8 mouse cellular contexts compared by ENCODE assay signal in the genomic region with DNA sequence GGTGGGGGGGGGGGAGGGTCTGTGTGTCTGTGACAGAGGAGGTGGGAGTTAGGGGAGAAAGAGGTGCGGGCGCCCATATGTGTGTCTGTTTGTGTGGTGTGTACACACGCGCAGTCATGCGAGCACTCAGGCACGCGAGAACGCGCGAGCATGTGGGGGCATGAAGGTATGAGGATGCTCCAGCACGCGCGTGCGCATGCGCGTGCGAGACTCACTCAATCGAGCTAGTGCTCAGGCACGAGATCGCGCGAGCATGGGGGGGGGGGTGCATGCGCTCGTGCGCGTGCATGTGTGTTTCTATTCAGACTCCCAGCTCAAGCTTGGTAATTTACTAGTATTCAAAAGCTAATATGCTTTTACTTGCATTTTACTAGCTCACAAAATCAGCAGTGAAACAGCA. TPM values are rescaled to one million over a fixed set of nuclear protein-coding genes. Genes with fewer than 3 reads are reported as not detected.
DNase-seq lines count a peak whose midpoint lies in the region; ATAC-seq lines count a peak whose summit lies in the region.

No protein-coding gene starts in this region.

- H3K27ac ChIP-seq in limb, embryonic 13.5 days, result no peak overlapping the region
- no peak overlapping the region for H3K27ac ChIP-seq in stomach, embryonic 14.5 days (ENCODE audit: low read length)

- peak; percentile 43 for ATAC-seq in granulocyte monocyte progenitor cell, adult 5-6 weeks (replicated peaks; ENCODE audit: poor library complexity, severe bottlenecking)
- ATAC-seq in limb, embryonic 13.5 days (ENCODE audit: low FRiP score, low read depth), result no peak
- 0 out of 2 replicates have a peak, but pooled peaks have one; percentile 25 for ATAC-seq in monocyte, adult 5-6 weeks (replicated peaks; ENCODE audit: insufficient number of reproducible peaks, low FRiP score, low TSS enrichment, poor library complexity, severe bottlenecking)
- no peak for ATAC-seq in stomach, embryonic 14.5 days (ENCODE audit: insufficient number of reproducible peaks, insufficient read depth, low FRiP score, low read depth)

- no peaks in the 10 kb centered on the region for H3K36me3 ChIP-seq in limb, embryonic 13.5 days
- H3K36me3 ChIP-seq in stomach, embryonic 14.5 days (ENCODE audit: control insufficient read depth, insufficient read depth, low read length), result no peaks in the 10 kb centered on the region

- no peaks in the 10 kb centered on the region for H3K27me3 ChIP-seq in limb, embryonic 13.5 days
- no peaks in the 10 kb centered on the region for H3K27me3 ChIP-seq in stomach, embryonic 14.5 days (ENCODE audit: control insufficient read depth, insufficient read depth, low read length)

- 0 out of 2 replicates have a peak, but pooled peaks cover 5% of the 10 kb centered on the region for H3K4me1 ChIP-seq in limb, embryonic 13.5 days
- no peaks in the 10 kb centered on the region for H3K4me1 ChIP-seq in stomach, embryonic 14.5 days (ENCODE audit: control insufficient read depth, insufficient read depth, low read length)

- WGBS in limb, embryonic 13.5 days, result 41% methylated on average over 26 of the region's 26 CpGs
- WGBS in stomach, embryonic 14.5 days, result 41% methylated on average over 26 of the region's 26 CpGs

- H3K4me2 ChIP-seq in limb, embryonic 13.5 days (replicated peaks), result peak overlapping the region; percentile 63
- peak overlapping the region; percentile 48 for H3K4me2 ChIP-seq in stomach, embryonic 14.5 days (replicated peaks; ENCODE audit: low read depth, low read length)

- peak; percentile 75 for DNase-seq in layer of hippocampus, adult 11-12 months (ENCODE audit: low spot score)
- DNase-seq in layer of hippocampus, adult 9-10 months (ENCODE audit: low spot score), result no peak
- DNase-seq in cerebellum, postnatal 25 days, result peak; percentile 81 to 92
- DNase-seq in kidney, adult 18-20 months, result peak; percentile 50

- peak overlapping the region; percentile 38 for H3K4me3 ChIP-seq in limb, embryonic 13.5 days
- peak overlapping the region; percentile 16; the same call in 1 of the 2 replicates for H3K4me3 ChIP-seq in stomach, embryonic 14.5 days (ENCODE audit: low read depth, low read length)

- no peak overlapping the region; the same call in 1 of the 2 replicates for H3K9ac ChIP-seq in limb, embryonic 13.5 days
- no peak overlapping the region for H3K9ac ChIP-seq in stomach, embryonic 14.5 days (replicated peaks; ENCODE audit: low read depth, low read length)

- H3K9me3 ChIP-seq in limb, embryonic 13.5 days, result no peaks in the 10 kb centered on the region
- no peaks in the 10 kb centered on the region for H3K9me3 ChIP-seq in stomach, embryonic 14.5 days (ENCODE audit: control insufficient read depth, low read depth, low read length)

RNA-seq across cellular contexts. Expression of a gene that starts 1.9 kb away (rescaled TPM):
- 7.2 and 11.5 TPM in 2 replicates for total RNA-seq in granulocyte monocyte progenitor cell, adult 5-6 weeks (2014; fragmentation: Nextera tagmentation)
- 4.5 and 6.8 TPM in 2 replicates for total RNA-seq in granulocyte monocyte progenitor cell, adult 5-6 weeks (2017)
- 9.5 and 9.9 TPM in 2 replicates for polyA plus RNA-seq in limb, embryonic 13.5 days (2015; fragmentation: Nextera tagmentation; extraction: Ambion mirVana)
- total RNA-seq in monocyte, adult 5-6 weeks (2017), result 2.3 to 7.2 TPM (median 5.8 TPM) in 3 replicates
- 12.9 and 13.3 TPM in 2 replicates for polyA plus RNA-seq in stomach, embryonic 14.5 days (2014; fragmentation: Nextera tagmentation; extraction: Ambion mirVana)

Comparison
In these comparisons a context has a peak if more than half of its experiments do, and no peak if none do; other contexts are left out.
1. ATAC-seq: peak in granulocyte monocyte progenitor cell, adult 5-6 weeks (single experiment) and monocyte, adult 5-6 weeks (single experiment); none in limb, embryonic 13.5 days (single experiment) and stomach, embryonic 14.5 days (single experiment).